In genomic region chr2:66148654-66149230, GRCm38 (mm10) we compare ENCODE assay signal across 16 mouse cellular contexts.
"Had no signal": no experiment of that assay in that cellular context is flagged by ENCODE, and none has a peak within 500 bp of the region (broad histone marks: within the 10 kb centered on the region; RNA-seq: fewer than 3 reads in every experiment).

No protein-coding gene starts in this region.

- H3K4me2 ChIP-seq: liver, embryonic 13.5 days; midbrain, embryonic 12.5 days had no signal

- H3K27ac ChIP-seq: kidney, postnatal 0 days; layer of hippocampus, adult 2 months; left cerebral cortex, adult 2 months; liver, embryonic 13.5 days; midbrain, embryonic 12.5 days; stomach, postnatal 0 days had no signal

- H3K27me3 ChIP-seq: liver, embryonic 13.5 days; midbrain, embryonic 12.5 days had no signal

- DNase-seq: kidney, adult 2 months; kidney, postnatal 25 days; layer of hippocampus, adult 9-11 months; layer of hippocampus, postnatal 36 days; liver, embryonic 13.5 days; lung, adult 2 months; lung, postnatal 14 days; lung, postnatal 4 days; thymus, postnatal 36 days had no signal

- H3K9ac ChIP-seq: liver, embryonic 13.5 days; midbrain, embryonic 12.5 days had no signal

- H3K9me3 ChIP-seq: liver, embryonic 13.5 days; midbrain, embryonic 12.5 days had no signal

- H3K4me1 ChIP-seq: liver, embryonic 13.5 days; midbrain, embryonic 12.5 days had no signal

- H3K36me3 ChIP-seq: liver, embryonic 13.5 days; midbrain, embryonic 12.5 days had no signal

- H3K4me3 ChIP-seq: layer of hippocampus, adult 2 months; left cerebral cortex, adult 2 months; liver, embryonic 13.5 days; midbrain, embryonic 12.5 days; myocyte had no signal

- ATAC-seq: midbrain, embryonic 16.5 days had no signal
